Mouse (Mus musculus) E14TG2a.4 (cell line): ENCODE data around the gene Camk2d.

Source experiments
- CTCF ChIP-seq: conservative IDR thresholded peaks from 2 replicates; pipeline ENCODE4 v1.5.1; 2014; ENCODE audit warnings: low read length
- POU5F1 ChIP-seq: IDR thresholded peaks from 2 replicates; pipeline ENCODE4 v1.6.1; 2014; ENCODE audit warnings: low read length, borderline replicate concordance

DNA sequence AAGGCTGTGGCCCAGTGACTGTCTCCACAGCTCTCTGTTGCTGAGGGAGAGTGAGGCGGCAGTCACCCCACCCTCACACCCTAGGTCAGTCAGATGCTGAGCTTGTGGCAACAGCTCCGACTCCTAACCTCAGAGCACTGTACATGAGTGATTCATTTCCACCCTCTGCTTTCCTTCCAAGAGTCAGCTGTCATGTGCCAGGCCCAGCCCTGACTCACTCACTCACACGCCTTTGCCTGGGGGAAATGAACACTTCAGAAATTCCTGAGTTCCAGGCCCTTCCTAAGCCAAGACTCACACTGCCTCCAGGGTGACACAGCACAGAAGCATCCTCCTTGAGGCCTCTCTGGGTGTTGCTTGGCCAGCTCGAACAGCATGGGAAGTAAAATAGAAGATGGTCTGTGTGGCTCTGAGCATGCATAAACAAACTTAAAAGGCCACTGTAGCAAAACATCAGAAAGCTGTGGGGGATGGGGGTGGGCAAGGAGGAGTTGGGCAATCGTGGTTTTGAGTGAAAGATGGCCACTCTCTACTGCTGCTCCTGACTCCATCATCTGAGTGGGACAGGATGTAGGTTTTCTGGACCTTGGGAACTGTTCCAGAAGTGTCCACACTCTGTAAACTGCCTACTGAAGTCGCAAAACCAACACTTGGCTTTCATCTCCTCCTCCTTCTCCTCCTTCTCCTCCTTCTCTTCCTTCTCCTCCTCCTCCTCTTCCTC lies 235.5 kb downstream of the Camk2d start:
- TF ChIP-seq CTCF (no peak), POU5F1 (no peak)
